In the genomic region with DNA sequence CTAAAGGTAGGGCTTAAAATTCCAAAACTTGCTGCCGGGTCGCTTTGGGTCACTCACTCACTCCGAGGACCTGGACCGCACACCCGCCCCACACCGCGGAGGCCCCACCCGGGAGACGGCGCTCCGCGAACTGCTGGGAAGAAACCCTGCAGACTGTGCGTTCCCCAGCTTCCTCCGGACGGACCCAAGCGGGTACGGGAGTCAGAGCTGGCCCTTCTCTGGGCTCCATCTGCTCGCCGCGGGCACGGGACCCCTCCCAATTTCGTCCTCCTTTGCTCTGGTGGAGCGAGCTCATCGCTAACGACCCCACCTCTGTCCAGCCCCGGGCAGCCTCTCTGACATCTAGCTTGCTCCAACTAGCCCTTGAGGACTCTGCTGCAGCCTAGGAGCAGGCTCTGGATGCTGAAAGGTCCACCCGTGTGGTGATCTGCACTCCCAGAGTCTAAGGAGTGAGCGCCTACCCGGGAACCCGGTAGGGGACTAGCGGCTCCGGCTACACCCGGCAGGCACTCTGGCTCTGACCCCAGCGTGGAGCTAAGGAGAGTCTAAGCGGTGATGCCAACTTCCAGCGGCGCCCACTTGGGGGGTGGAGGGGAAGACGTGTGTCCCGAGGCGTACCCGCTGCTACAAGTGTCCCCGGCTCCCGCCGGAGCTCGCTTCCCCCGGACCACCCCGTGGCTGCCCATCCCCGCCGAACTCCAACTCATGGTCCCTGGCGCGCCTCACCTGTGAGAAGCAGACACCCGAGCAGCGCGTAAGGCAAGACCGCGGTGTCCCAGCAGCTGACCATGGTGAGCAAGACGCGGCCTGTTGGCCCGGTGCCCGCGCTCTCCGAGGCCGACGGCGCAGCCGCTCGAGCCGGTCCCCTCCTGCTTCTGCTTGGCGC, we compare ENCODE assay signal across 8 mouse cellular contexts. TPM values are rescaled to one million over a fixed set of nuclear protein-coding genes. Genes with fewer than 3 reads are reported as not detected.
DNase-seq lines count a peak whose midpoint lies in the region; ATAC-seq and TF ChIP-seq lines count a peak whose summit lies in the region.

No protein-coding gene starts in this region.

- H3K9ac ChIP-seq in embryonic facial prominence, embryonic 11.5 days (replicated peaks; ENCODE audit: low read length) = 0 out of 2 replicates have a peak overlapping the region, but pooled peaks have one; percentile 9
- peak overlapping the region; percentile 63 for H3K9ac ChIP-seq in heart, embryonic 16.5 days (ENCODE audit: low read length)
- peak overlapping the region; percentile 41 for H3K9ac ChIP-seq in limb, embryonic 14.5 days (ENCODE audit: low read depth, low read length, severe bottlenecking)
- H3K9ac ChIP-seq in midbrain, embryonic 14.5 days (replicated peaks; ENCODE audit: low read length) = peak overlapping the region; percentile 29

- no peak overlapping the region for H3K27ac ChIP-seq in embryonic facial prominence, embryonic 11.5 days (replicated peaks; ENCODE audit: low read depth, low read length)
- peak overlapping the region; percentile 76 for H3K27ac ChIP-seq in heart, embryonic 16.5 days (ENCODE audit: low read length)
- no peak overlapping the region for H3K27ac ChIP-seq in limb, embryonic 14.5 days (replicated peaks; ENCODE audit: low read depth, low read length)
- H3K27ac ChIP-seq in midbrain, embryonic 14.5 days (replicated peaks; ENCODE audit: low read depth, low read length) = no peak overlapping the region

- ATAC-seq in embryonic facial prominence, embryonic 11.5 days (replicated peaks; ENCODE audit: insufficient number of reproducible peaks, low FRiP score, low TSS enrichment, low read depth) = peak; percentile 60
- peak; percentile 39 for ATAC-seq in heart, embryonic 16.5 days (replicated peaks; ENCODE audit: extremely low read depth, insufficient read depth, low FRiP score)
- peak; percentile 53 for ATAC-seq in limb, embryonic 14.5 days (ENCODE audit: low FRiP score, low read depth)
- peak; percentile 48 for ATAC-seq in midbrain, embryonic 14.5 days (ENCODE audit: low FRiP score, low TSS enrichment)

- H3K36me3 ChIP-seq in embryonic facial prominence, embryonic 11.5 days (replicated peaks; ENCODE audit: control insufficient read depth, insufficient read depth, low read depth, low read length) = no peaks in the 10 kb centered on the region
- no peaks in the 10 kb centered on the region for H3K36me3 ChIP-seq in heart, embryonic 16.5 days (ENCODE audit: control insufficient read depth, insufficient read depth)
- no peaks in the 10 kb centered on the region for H3K36me3 ChIP-seq in limb, embryonic 14.5 days (ENCODE audit: control insufficient read depth, insufficient read depth, low read length)
- no peaks in the 10 kb centered on the region for H3K36me3 ChIP-seq in midbrain, embryonic 14.5 days (ENCODE audit: control insufficient read depth, insufficient read depth, low read length)

- peak; percentile 60 for DNase-seq in left cerebral cortex, postnatal 4 days
- DNase-seq in left cerebral cortex, adult 9 months (ENCODE audit: low spot score in 2 of 2) = no peak
- peak; percentile 38 for DNase-seq in embryonic facial prominence, embryonic 11.5 days (ENCODE audit: low spot score)
- DNase-seq in limb, embryonic 14.5 days (ENCODE audit: low spot score) = no peak
- peak; percentile 73 for DNase-seq in midbrain, embryonic 14.5 days
- DNase-seq in testis, postnatal 14 days (ENCODE audit: low spot score) = peak; percentile 22
- no peak for DNase-seq in adipocyte (ENCODE audit: low spot score)

- H3K4me1 ChIP-seq in embryonic facial prominence, embryonic 11.5 days (ENCODE audit: control insufficient read depth, insufficient read depth, low read length) = peaks cover 12% of the 10 kb centered on the region
- peaks cover 12% of the 10 kb centered on the region for H3K4me1 ChIP-seq in heart, embryonic 16.5 days (ENCODE audit: control insufficient read depth, insufficient read depth, low read length)
- peaks cover 12% of the 10 kb centered on the region; the same call in 1 of the 2 replicates for H3K4me1 ChIP-seq in limb, embryonic 14.5 days (ENCODE audit: control insufficient read depth, insufficient read depth, low read length)
- H3K4me1 ChIP-seq in midbrain, embryonic 14.5 days (ENCODE audit: control insufficient read depth, insufficient read depth, low read length) = peaks cover 16% of the 10 kb centered on the region; the same call in 1 of the 2 replicates

- no peak for TF ChIP-seq POLR2A in limb, embryonic 14.5 days (IDR thresholded peaks at IDR 0.05; ENCODE audit: borderline replicate concordance, extremely low read depth, insufficient read depth, insufficient read length)

- H3K27me3 ChIP-seq in embryonic facial prominence, embryonic 11.5 days (ENCODE audit: control insufficient read depth, insufficient read depth, low read length) = peaks cover 59% of the 10 kb centered on the region
- H3K27me3 ChIP-seq in heart, embryonic 16.5 days (ENCODE audit: control insufficient read depth, insufficient read depth, low read length) = peaks cover 58% of the 10 kb centered on the region
- peaks cover 85% of the 10 kb centered on the region for H3K27me3 ChIP-seq in limb, embryonic 14.5 days (ENCODE audit: control insufficient read depth, insufficient read depth, low read length)
- H3K27me3 ChIP-seq in midbrain, embryonic 14.5 days (ENCODE audit: control insufficient read depth, insufficient read depth, low read length) = peaks cover 81% of the 10 kb centered on the region

- intact Hi-C loops in left cerebral cortex, postnatal 4 days (cut with DNase I) = loop anchor here (10.0 kb wide), 1 partner anchor 120 kb away; no protein-coding TSS in a partner anchor

- WGBS in embryonic facial prominence, embryonic 11.5 days = under 1% methylated on average over 69 of the region's 69 CpGs
- WGBS in heart, embryonic 16.5 days = under 1% methylated on average over 69 of the region's 69 CpGs
- 2% methylated on average over 62 of the region's 69 CpGs for WGBS in limb, embryonic 14.5 days
- under 1% methylated on average over 69 of the region's 69 CpGs for WGBS in midbrain, embryonic 14.5 days

- no peaks in the 10 kb centered on the region for H3K9me3 ChIP-seq in embryonic facial prominence, embryonic 11.5 days (replicated peaks; ENCODE audit: control insufficient read depth, low read length)
- no peaks in the 10 kb centered on the region for H3K9me3 ChIP-seq in heart, embryonic 16.5 days (replicated peaks; ENCODE audit: control insufficient read depth, low read length)
- H3K9me3 ChIP-seq in limb, embryonic 14.5 days (ENCODE audit: control insufficient read depth, low read length) = no peaks in the 10 kb centered on the region
- no peaks in the 10 kb centered on the region for H3K9me3 ChIP-seq in midbrain, embryonic 14.5 days (ENCODE audit: control insufficient read depth, low read length)

- peak overlapping the region; percentile 35 for H3K4me3 ChIP-seq in embryonic facial prominence, embryonic 11.5 days (ENCODE audit: low read depth, low read length)
- peak overlapping the region; percentile 71 for H3K4me3 ChIP-seq in heart, embryonic 16.5 days (ENCODE audit: low read length)
- H3K4me3 ChIP-seq in limb, embryonic 14.5 days (replicated peaks; ENCODE audit: low read length) = peak overlapping the region; percentile 47
- H3K4me3 ChIP-seq in midbrain, embryonic 14.5 days (replicated peaks; ENCODE audit: low read depth, low read length) = peak overlapping the region; percentile 37

- peak overlapping the region; percentile 70 for H3K4me2 ChIP-seq in embryonic facial prominence, embryonic 11.5 days (ENCODE audit: low read depth, low read length)
- H3K4me2 ChIP-seq in heart, embryonic 16.5 days (ENCODE audit: low read depth, low read length) = peak overlapping the region; percentile 90
- peak overlapping the region; percentile 79 for H3K4me2 ChIP-seq in limb, embryonic 14.5 days (replicated peaks; ENCODE audit: low read depth, low read length, severe bottlenecking)
- H3K4me2 ChIP-seq in midbrain, embryonic 14.5 days (ENCODE audit: low read length) = peak overlapping the region; percentile 65

RNA-seq across cellular contexts. Expression of a gene that starts 0.6 kb away (rescaled TPM):
- total RNA-seq in left cerebral cortex, postnatal 4 days (2021) = 10 to 100 TPM; 15.1 to 17.6 TPM
- 9.6 and 12.5 TPM in 2 replicates for polyA plus RNA-seq in embryonic facial prominence, embryonic 11.5 days (2014; fragmentation: Nextera tagmentation; extraction: Ambion mirVana)
- 21.4 and 22.6 TPM in 2 replicates for polyA plus RNA-seq in heart, embryonic 16.5 days (2015; fragmentation: Nextera tagmentation; extraction: Ambion mirVana)
- 6.3 and 6.4 TPM in 2 replicates for polyA plus RNA-seq in limb, embryonic 14.5 days (2012; rRNA removed)
- polyA plus RNA-seq in limb, embryonic 14.5 days (2014; fragmentation: Nextera tagmentation; extraction: Ambion mirVana) = 10.0 and 12.3 TPM in 2 replicates
- 6.5 and 10.8 TPM in 2 replicates for polyA plus RNA-seq in midbrain, embryonic 14.5 days (2014; fragmentation: Nextera tagmentation; extraction: Ambion mirVana)

Comparison
In these comparisons a context has a peak if more than half of its experiments do, and no peak if none do; other contexts are left out.
1. DNase-seq: peak in left cerebral cortex, postnatal 4 days (single experiment), embryonic facial prominence, embryonic 11.5 days (single experiment), midbrain, embryonic 14.5 days (single experiment) and testis, postnatal 14 days (single experiment); none in left cerebral cortex, adult 9 months (0 of 2), limb, embryonic 14.5 days (single experiment) and adipocyte (single experiment).
2. H3K9ac ChIP-seq: peak in every context shown above with its lines; median percentile 63 in heart, embryonic 16.5 days; 41 in limb, embryonic 14.5 days; 29 in midbrain, embryonic 14.5 days; 9 in embryonic facial prominence, embryonic 11.5 days.
3. Peak in every context shown above with its lines, with median percentiles within 50 percentile points of each other: ATAC-seq, H3K4me2 ChIP-seq and H3K4me3 ChIP-seq.